Mouse (Mus musculus) mesoderm, embryonic 11.5 days (tissue): ENCODE data around the gene Ercc6.

Experiments
- DNase-seq: peaks from one replicate; pipeline ENCODE4 v3.0.0-alpha.2; 2012; ENCODE audit warnings: low read depth, low spot score

The Ercc6 gene

DNA sequence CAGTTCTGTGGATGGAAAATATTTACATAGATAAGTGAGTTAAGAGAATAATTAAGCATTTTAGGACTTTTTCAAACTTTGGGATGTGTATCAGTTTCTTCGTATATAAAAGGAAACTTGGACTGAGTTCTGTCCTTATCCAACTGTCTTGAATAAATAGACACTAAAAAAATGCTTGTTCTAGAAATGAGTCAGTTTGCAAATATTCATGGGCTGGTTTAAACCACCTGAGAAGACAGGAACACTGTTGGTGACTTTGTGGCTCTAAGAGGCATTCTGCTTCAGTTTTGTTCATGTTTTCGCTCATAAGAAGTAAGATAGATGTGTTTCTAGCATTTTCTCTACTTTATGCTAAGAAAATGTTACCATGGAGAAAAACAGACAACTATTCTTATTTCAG, 5.2 kb downstream of the Ercc6 start:
- no peak for DNase-seq

DNA sequence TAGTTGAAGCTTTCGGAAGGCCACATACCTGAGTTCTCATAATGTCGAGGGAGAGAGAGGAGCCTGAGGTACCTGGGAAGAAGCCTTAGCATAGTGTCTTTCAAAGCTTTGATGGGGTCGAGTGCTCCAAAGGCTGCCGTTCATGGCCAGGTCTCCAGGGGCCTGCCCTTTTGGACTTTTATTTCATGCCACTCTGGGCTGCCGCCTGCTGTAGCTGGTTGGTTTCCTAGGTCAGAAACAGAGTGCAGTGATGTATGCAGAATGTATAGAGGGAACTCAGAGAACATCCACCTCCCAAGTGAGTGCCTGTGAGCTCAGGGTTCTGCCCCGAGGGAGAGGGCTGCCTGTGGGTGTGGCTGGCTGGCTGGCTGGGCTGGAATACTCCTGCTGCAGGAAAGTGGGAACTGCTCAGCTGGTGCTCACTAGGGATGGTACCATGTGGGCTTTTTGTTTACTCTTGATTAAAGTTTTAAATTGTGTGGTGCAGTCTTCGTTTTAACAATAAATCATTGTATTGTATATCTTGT, 7.1 kb downstream of the Ercc6 start:
- DNase-seq: no peak

DNA sequence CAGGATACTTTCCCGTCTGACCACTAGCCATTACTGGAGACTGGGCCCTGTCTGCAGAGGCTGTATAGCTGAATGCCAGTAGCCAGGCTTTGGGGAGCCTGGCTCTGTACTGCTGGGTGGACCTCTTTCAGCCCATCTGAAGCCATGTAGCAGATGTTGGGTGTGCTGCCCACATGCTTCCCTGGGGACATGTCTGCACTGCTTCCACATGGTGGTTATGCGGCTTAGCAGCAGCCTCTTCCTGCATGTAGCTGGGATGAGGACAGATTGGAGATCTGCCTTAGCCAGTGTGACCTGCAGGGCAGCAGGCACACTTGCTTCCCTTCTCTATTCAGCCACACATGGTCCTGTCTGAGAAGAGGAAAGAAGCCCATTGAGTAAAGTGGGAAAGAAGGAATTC, 9.0 kb downstream of the Ercc6 start:
- DNase-seq: no peak

DNA sequence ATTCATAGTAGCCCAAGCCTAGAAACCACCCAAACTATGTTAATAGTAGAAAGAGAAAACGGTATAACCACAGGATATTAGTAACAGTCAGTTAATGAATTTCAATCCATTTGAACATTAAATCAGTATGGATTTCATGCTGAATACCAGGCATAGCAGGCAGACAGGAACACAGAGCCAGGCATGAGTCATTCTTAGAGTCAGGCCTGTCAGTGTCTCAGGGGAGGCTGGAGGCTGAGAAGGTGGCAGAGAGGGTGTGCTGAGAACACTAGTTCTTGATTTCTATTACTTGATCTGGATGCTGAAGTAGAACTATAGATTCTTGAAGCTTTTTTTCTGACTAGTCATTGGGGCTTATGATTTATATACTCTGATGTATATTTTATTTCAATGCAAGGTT, 10.8 kb downstream of the Ercc6 start:
- DNase-seq: no peak

DNA sequence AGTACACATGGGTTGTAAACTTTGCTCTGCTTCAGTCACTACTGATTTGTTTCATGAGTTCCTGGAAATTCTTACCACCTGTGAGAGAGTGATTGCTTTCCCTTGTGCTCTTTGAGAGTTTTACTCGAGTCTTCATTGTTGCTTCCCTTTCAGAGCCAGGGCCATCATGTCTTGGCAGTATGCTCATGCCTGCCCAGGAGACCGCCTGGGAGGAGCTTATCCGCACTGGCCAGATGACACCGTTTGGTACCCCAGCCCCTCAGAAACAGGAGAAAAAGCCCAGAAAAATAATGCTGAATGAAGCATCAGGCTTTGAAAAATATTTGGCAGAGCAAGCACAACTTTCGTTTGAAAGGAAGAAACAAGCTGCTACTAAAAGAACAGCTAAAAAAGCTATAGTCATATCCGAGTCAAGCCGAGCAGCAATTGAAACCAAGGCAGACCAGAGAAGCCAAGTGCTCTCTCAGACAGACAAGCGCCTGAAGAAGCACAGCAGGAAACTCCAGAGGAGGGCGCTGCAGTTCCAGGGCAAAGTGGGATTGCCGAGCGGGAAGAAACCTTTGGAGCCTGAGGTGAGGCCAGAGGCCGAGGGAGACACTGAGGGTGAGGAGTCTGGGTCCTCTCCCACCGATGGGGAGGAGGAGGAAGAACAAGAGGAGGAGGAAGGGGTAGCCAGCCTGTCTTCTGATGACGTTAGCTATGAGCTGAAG, 12.8 kb downstream of the Ercc6 start:
- DNase-seq: no peak

DNA sequence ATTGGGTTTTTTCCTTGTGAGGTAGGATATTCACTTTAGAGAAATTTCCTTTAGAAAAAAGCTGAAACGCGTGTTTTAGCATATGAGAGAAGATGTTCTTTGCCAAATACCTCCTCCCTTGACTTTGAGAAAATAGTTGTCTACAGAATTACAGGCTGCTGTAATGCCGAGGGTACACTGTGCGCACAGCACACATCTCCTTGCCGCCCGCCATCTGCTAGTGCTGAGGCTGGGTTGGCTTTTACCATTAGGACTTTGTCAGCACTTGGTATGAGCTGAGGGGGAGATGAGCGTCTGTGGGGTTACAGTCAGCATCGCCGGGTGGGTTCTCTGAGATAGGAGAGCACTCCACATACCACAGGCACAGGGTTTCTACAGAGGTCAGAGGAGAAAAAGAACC, 13.9 kb downstream of the Ercc6 start:
- DNase-seq: no peak

DNA sequence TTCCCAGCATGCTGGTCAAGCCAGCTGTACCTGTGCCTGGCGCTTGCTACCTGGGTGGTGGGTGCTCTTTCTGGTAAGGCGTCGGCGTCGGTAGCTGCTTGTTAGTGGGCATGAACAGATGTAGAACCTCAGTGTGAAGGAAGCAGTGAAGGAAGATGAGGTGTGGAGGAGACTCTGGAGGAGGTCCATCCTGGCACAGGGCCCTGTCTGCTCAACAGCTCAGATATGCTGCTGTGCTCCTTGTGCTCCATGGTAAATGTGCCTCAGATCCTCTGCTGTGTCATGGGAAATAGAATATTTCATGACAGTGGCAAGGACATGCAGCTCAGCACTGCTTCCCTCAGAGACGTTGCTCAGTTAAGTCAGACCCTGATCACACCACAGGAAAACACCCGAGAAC, 15.7 kb downstream of the Ercc6 start:
- DNase-seq: no peak

DNA sequence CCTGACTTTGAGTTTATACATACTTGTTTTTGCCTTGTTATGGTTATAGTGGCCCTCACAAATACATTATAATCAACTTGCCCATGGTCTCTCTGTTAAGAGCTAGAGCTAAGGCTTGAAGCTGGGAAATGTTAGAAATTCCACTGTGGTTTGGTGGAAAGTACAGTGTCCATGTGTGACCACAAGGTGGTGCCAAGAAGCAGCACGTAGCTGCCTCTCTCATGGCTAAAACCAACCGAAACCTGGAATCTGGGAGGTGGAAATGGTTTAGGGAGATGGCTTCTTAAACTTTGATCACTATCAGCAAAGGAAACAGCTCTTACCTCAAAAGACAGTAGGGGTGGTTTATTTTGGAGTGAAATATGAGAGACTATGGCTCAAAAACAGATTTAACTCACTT, 17.6 kb downstream of the Ercc6 start:
- peak; percentile 60 for DNase-seq

DNA sequence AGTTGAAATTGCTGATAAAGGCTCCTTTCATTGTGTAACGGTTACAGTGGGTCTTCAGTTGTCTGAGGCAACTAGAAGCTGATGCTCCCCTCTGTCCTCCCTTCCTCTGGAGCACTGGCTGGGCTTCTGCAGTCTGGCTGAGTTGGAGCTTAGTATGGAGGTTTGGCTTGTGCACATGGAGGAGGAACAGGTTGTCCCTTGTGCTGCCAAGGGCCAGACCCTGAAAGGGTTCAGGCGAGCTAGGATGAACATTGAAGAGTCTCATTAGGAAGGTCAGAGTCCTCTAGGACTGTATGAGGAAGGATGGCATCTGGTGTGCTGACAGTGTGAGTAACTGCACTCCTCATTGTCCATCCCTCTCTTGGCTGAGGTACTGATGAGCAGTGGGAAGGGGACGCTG, 18.1 kb downstream of the Ercc6 start:
- no peak for DNase-seq

DNA sequence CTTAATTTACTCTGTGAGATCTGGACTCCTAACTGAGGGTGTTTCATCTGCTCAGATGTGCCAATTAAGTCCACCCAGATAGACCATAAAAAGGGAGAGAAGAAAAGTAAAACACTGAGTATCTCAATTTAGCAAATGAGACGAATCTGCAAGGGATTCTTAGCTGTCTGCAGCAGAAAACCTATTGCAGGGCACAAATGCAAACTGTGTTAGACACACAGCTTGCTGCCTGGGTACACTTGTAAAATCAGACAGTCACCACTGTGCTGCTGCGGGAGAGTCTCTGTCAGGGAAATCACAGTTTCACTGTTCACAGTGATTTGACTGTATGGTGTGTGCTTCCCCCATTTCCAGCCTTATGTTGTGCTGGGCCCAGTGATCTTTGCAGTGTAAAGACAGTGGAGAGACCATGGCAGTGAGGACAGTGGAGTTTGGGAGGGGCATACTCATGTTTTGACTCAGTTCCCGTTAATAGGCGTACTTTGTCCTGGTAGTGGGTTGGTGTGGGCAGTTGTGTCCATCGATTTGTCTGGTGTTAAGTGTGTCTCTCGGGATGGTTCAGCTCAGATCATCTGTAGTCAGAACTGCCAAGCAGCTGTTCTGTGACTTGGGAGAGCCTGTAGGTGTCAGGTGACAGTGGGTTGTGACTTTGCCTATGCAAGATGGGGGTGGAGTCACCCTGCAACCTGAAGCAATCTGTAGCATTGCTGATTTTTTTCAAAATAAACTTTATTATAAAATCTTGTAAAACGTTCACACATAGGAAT, 19.2 kb downstream of the Ercc6 start:
- no peak for DNase-seq

DNA sequence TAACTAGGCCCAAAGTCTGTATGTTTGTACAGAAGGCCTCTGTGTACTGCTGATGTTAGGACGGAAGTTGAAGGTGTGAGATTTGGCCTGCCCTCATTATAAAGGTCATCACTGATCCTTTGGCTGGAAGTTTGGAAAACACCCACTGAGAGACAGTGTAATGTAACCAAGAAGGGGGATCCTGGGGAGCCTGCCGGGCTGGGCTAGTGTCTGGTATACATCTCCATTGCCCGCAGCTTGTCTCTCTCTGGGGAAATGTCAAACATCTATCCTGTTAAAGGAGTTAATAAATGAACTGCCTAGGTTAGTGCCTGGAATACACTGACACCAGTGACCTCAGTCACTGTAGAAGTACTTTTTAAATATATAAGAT, 19.8 kb downstream of the Ercc6 start:
- no peak for DNase-seq

DNA sequence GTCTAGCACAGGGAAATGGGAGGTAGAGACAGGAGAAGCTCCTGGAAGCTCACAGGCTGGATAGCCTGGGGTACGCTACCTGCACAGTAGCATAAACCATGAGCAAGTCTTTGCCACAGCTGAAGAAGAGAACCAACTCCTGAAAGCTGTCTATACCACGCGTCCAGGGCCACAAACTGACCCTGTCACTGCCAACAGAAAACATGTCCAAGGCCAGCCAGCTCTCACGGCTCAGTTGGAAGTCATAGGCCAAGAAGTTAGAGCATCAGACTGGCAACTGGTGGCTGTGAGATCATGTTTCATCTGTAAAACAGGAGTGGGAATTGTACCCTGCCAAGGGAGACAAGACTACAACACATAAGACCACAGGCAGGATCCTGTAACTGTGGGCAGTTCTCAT, 20.3 kb downstream of the Ercc6 start:
- DNase-seq: no peak

DNA sequence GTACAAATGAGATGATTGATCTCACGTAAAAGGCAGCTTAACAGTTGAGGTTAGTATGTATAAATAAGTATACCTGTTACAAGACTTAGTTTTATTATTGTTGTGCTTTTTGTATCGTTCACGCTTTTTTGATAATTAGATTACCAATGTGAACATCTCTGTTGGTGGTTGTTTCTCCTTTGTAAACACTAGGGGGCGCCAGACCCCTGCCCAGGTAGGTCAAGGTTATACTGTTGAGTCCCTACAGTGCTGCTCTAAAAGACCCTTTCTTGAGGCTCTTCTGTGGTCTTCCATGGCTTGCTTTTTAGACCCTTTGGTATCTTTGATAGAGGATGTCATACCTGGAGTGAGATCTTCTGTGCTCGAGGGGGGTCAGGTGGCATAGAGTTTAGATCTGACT, 20.8 kb downstream of the Ercc6 start:
- peak; percentile 28 for DNase-seq

DNA sequence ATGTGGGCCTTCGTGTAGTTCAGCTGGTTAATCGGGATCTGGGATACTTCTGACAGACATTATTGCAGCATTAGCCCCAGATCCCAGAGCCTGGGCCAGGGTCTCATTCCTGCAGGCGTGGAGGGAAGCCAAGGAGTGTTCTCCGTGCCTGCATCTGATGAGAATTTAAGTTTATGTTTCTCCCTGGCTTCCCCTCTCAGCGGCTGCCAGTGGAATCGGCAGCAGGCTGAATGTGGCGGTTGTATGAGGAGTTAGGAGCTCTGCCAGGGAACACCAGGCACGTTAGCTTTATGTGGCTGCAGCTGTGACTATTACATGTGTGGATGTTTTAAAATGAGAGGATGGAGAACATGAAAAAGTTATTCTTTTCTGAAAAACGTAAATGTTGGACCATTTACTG, 23.4 kb downstream of the Ercc6 start:
- DNase-seq: no peak

DNA sequence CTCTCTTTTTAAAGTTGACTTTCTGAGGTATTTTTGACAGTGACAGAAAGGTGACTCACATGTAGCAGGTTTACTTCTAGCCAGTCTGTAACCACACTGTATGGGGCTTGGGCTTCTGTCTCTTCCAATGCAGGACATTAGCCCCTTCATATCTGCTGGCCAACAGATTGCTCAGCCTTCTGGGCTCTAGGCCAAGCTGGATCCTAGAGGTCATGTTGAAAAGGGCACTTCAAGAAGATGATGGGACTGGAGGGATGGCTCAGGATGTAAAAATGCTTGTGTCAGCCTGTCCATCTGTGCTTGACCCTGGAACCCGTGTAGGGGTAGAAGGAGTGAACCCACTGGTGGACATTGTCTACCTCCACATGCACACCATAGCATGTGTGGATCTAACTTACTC, 24.8 kb downstream of the Ercc6 start:
- no peak for DNase-seq

DNA sequence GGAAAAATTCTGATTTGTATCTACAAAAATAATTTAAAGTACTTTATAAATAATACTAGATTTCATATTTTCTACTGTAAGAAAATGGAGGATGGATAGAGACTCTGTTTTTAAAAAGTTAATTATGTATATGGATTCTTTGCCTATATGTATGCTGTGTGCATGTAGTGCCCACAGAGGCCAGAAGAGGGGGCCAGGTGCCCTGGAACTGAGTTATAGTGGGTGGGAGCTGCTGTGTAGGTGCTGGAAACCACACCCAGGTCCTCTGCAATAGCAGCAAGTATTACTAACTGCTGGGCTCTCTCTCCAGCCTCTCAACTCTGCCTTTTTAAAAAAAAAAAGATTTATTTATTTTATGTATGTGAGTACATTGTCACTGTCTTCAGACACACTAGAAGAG, 29.8 kb downstream of the Ercc6 start:
- no peak for DNase-seq

DNA sequence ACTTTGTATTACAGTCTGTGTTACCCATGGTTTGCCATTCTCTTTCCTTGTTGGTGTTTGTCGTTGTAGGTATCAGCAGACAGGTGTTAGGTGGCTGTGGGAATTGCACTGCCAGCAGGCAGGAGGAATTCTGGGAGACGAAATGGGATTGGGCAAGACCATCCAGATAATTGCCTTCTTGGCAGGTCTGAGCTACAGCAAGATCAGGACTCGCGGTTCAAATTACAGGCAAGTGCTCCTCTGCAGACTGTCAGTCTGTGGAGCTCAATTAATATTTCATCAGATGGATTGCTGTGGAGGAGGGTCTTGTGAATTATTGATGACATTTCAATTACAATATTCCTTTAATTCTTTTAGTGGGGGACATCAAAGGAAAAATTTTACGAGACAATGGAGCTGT, 33.4 kb downstream of the Ercc6 start:
- no peak for DNase-seq

DNA sequence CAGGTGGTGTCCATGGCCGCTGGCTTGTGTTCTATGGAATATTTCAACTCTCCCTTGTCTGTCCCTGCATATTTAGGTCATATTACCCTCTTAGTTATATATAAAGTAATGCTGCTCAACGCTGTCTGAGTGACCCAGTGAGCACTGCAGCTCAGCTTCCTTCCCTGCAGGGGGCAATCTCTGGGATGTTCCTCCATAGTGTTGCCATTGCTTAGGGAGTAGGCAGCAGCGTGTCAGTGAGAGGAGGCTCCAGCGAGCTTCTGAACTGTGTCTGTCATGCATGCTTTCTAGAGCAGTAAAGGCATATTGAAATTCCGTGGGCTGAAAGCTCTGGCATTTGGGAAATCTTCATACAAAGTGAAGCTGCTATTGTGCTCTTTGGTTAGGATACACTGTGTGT, 38.5 kb downstream of the Ercc6 start:
- DNase-seq: no peak

DNA sequence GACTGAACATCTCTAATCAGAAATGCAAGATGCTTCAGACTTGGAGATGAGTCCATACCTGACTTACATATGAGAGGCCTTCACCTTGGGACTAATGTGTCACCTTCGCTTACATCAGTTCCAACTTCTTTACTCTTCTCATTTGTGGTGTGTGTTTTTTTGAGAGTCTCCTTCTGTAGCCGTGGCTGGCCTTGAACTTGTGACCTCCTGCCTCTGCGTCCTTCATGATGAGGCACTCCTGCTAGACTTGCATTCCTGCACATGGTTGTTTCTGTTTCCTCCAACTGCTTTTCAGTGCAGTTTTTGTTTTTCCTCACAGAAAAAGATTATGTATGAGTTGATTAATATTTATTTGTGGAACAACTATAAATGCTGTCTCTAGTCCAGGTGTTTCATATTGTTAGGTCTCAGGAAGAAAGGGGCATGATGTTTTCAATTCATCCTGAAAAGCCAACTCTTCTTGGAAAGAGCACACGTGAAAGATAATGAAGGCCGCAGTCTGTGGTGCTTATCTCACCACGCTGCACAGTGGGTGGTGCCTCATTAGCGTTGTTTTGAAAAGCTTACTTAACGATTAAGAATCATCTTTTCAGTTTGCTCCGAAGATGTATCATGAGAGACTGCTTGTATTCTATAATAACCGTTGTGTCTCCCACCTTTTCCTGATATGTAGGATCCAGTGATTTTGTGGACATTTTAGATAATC, 40.0 kb downstream of the Ercc6 start:
- DNase-seq: no peak

DNA sequence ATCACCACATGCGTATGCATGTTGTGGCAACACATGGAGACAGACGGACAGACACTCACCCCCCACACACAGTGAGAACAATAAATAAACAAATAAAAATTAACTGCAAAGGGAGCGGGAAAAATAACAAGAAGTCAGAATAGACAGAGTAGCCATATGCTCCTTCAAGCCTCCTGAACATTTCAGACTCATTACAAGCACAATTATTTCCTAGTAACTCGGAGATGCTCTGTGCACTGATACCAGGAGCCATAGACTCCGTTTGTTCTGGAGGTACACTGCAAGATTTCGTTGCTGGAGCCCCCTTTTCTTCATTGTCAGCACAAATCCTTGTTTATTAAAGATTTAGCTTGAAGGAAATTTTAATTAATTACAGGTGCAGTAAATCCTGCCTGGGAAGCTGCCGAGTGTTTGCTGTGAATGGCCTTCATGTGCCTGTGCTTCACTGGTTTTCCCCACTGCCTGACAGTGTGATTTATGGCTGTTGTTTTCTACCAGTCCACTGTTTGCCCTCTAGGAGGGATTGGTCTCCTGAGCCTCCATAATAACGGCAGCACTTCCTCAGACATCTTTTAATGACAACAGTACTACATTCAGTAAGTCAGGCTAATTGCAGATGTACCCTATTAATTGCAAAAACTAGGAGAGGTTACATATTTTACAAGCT, 41.7 kb downstream of the Ercc6 start:
- DNase-seq: peak; percentile 63

DNA sequence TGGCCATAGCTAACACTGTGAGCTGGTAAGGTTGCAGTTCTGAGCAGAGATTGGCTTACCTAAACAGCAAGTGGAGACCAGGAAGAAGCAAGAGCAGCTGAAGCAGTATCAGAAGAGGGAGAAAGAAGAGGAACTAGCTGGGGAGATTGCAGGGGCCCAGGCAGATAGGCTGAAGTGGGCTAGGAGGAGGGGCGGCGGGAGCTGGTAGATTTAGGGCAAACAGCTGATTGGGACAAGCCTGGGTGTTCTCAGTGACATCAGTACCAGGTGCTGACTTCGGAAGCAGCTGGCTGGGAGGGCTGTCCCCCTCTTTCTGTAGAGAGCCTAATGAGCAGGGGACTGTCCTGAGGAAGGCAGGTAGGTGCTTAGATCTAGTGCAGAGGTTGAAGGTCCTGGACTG, 48.1 kb downstream of the Ercc6 start:
- no peak for DNase-seq

DNA sequence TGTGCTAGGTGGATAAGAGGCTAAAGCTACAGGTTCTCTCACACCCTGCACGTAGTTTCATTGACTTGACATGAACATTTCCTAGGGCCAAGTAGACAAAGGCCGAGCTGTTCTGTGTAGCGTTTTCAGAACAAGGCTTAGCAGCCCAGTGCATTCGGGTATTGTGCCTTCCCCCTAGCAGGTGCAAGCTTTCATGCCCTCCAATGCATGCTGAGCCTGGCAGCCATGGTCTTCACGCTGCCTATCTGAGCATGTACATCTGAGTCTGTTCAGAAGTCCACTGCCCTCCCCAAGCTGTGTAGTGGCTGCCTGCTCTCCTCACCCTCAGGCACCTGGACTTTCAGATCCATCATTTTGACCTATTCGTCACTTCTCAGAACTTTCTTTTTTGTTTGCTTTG, 50.3 kb downstream of the Ercc6 start:
- no peak for DNase-seq
